Mouse (Mus musculus): Measurements from ENCODE around the gene Fanci. TPM values are rescaled to one million over a fixed set of nuclear protein-coding genes. Genes with fewer than 3 reads are reported as not detected.

Gene Fanci
- 12.2 TPM for total RNA-seq (2023)

DNA sequence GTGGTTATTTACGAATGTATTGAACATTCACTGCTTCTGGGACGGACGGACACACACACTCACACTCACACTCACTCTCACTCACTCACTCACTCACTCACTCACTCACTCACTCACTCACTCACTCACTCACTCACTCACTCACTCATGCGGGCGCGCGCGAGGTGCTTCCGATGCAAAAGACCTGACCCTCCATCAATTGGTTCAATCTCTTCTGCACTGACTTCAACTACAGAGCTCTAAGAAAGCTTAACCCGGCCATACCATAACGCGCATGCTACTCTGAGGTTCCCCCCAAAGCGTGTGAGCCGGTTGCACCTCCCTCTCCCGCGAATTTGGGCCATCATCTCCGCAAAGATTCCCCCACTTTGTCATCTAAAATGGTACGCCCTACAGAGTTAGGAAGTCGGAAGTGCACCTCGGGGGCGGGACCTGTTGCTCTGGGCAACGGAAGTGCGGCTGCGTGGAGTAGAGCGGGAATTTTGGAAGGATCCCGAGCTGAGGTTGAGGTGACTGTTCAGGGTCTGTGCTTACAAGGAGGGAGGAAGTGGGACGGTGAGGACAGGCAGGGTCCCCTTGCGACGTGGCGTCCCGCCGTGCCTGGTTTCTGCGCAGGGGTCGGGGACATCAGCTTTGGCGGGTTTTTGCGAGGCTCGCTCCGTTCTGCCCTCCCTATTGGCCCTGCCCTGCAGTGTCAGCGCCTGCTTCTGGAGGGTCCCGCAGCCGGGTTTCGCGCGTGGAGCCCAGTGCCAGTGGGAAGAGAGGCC is at the start of gene Fanci:
Fanci (plus strand) TSS at position 47 of the 767 bp plus-strand sequence.

DNA sequence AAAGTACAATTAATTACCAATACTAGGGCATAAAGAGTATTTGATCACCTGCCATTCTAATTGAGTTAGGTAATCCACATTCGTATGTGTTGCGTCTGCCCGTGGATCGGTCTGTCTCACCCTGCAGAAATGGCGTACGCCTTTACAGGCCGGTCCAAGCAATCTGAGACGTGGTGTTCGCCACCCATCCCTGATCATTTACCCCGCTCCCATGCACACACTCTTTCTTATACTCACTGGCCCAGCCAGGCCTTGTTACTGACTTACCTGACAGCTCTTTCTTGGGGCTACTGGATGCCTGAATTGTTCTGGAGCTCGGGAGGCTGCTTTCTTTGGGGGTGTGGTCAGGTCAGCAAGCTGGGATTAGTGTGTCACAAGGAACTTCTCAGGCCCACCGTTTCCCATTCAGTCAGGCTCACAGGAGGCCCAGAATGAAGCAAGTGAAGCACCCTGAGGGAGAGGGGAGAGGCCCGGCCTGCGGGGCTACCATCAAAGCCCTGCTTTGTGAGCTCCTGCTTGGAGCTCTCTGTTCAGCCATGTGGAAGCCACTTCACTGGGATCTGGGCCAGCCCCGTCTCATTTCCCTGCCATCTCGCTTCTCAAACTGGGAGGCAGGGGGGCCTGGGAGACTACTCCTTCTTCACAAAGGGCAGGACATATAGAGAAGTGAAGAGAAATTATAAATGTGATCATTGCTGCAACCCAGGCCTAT is 5.2 kb upstream of the Fanci start, which contains the start of gene Rlbp1:
Rlbp1 (minus strand) TSS at position 627 of the 712 bp plus-strand sequence.

GRCm38 (mm10) chr7:79466053-79466901 is 74.5 kb downstream of the Fanci start, which contains the start of gene Polg:
Gene Polg, minus strand, starts transcription at chr7:79466362.

Other genes starting within 250 kb of the Fanci start
- 31.6 TPM for gene Mfge8, start 242.9 kb upstream of the Fanci start, total RNA-seq (2023)
- gene Abhd2, start 118.7 kb upstream of the Fanci start, total RNA-seq (2023) = 116 TPM
- gene Rlbp1, start 4.9 kb upstream of the Fanci start, total RNA-seq (2023) = not detected
- gene Polg, start 74.4 kb downstream of the Fanci start, total RNA-seq (2023) = 289 TPM
- not detected for gene Rhcg, start 225.7 kb downstream of the Fanci start, total RNA-seq (2023)